Mouse (Mus musculus) midbrain, embryonic 14.5 days (tissue): Measurements from ENCODE around the gene Thtpa. TPM values are rescaled to one million over a fixed set of nuclear protein-coding genes. Genes with fewer than 3 reads are reported as not detected.
A peak's percentile ranks its signal among the peaks of the same experiment; 100 is the strongest.

Experiments used
- ATAC-seq: fragments of 200-750 bp; cut with Nextera tagmentation; 2 replicates; pipeline ENCODE4 v1.8.0; 2017; ENCODE audit warnings: moderate number of reproducible peaks, moderate library complexity; ENCODE audit not compliant: low FRiP score, low TSS enrichment
- DNase-seq: peaks from one replicate; pipeline ENCODE4 v3.0.0-alpha.2; 2015
- H3K27ac ChIP-seq: fragments of 300-500 bp; sonication (generic); replicated peaks from 2 replicates; pipeline ENCODE4 v1.5.1; 2014; ENCODE audit warnings: mild to moderate bottlenecking, low read depth, low read length, moderate library complexity
- H3K27me3 ChIP-seq: fragments of 300-500 bp; sonication (generic); 2 replicates; pipeline ENCODE4 v1.6.1; 2014; ENCODE audit warnings: low read length, control low read depth, mixed read lengths; ENCODE audit not compliant: control insufficient read depth, insufficient read depth
- H3K36me3 ChIP-seq: fragments of 300-500 bp; sonication (generic); 2 replicates; pipeline ENCODE4 v1.6.1; 2014; ENCODE audit warnings: low read length, control low read depth; ENCODE audit not compliant: control insufficient read depth, insufficient read depth
- H3K4me1 ChIP-seq: fragments of 300-500 bp; sonication (generic); 2 replicates; pipeline ENCODE4 v1.6.1; 2014; ENCODE audit warnings: mild to moderate bottlenecking, antibody characterized with exemption, low read length, control low read depth; ENCODE audit not compliant: control insufficient read depth, insufficient read depth
- H3K4me2 ChIP-seq: fragments of 300-500 bp; sonication (generic); 2 replicates; pipeline ENCODE4 v1.6.1; 2014; ENCODE audit warnings: mild to moderate bottlenecking, low read length, moderate library complexity
- H3K4me3 ChIP-seq: fragments of 300-500 bp; sonication (generic); replicated peaks from 2 replicates; pipeline ENCODE4 v1.5.1; 2014; ENCODE audit warnings: low read depth, low read length
- H3K9ac ChIP-seq: fragments of 300-500 bp; sonication (generic); replicated peaks from 2 replicates; pipeline ENCODE4 v1.6.1; 2014; ENCODE audit warnings: mild to moderate bottlenecking, low read length, moderate library complexity
- H3K9me3 ChIP-seq: fragments of 300-500 bp; sonication (generic); 2 replicates; pipeline ENCODE4 v1.6.1; 2016; ENCODE audit warnings: low read length, control low read depth, mixed read lengths; ENCODE audit not compliant: control insufficient read depth
- WGBS: fragments of 180-500 bp; shearing (Covaris S2); extraction: QIAGEN DNeasy Blood & Tissue Kit; methylation state at CpG from one replicate; pipeline ENCODE4 v1.1.7; 2014; 5-methylcytosine and 5-hydroxymethylcytosine counted together
- polyA plus RNA-seq: library from polyadenylated mRNA; unstranded; fragments of >200 nt; fragmentation: Nextera tagmentation; extraction: Ambion mirVana; gene quantifications from 2 replicates; pipeline ENCODE4 v1.2.1, GENCODE M21; 2014

Gene Thtpa
- polyA plus RNA-seq, 1 experiment from 2014 or later: 33.7 TPM

DNA sequence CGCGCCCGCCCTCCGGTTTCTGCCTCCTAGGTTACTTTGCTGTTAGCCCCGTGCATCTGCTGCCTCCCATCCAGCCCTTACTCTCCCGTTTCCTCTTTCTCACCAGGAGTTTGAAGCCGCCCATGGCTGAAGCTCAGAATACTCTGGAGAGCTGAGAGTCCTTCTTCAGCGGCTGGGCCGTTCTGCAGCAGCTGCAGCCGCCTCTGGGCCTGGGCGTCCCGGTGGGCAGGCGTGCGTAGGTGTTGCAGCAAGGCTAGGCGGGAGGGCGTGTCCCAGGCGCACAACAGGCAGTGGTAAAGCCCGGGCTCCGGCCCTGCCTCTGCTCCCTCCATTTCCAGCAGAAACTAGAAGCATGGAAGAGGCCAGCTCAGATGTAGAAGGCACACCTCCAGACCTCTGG is 22.8 kb upstream of the Thtpa start:
- 31% methylated on average over 19 of the region's 19 CpGs for WGBS
- Histone ChIP-seq H3K27me3 (no peaks in the 10 kb centered on the region), H3K27ac (no peak overlapping the region), H3K9me3 (no peaks in the 10 kb centered on the region), H3K4me3 (no peak overlapping the region), H3K4me2 (no peak overlapping the region), H3K9ac (no peak overlapping the region), H3K4me1 (peaks cover 3% of the 10 kb centered on the region; the same call in 1 of the 2 replicates), H3K36me3 (peaks cover 80% of the 10 kb centered on the region)
- DNase-seq (no peak), ATAC-seq (no peak)

DNA sequence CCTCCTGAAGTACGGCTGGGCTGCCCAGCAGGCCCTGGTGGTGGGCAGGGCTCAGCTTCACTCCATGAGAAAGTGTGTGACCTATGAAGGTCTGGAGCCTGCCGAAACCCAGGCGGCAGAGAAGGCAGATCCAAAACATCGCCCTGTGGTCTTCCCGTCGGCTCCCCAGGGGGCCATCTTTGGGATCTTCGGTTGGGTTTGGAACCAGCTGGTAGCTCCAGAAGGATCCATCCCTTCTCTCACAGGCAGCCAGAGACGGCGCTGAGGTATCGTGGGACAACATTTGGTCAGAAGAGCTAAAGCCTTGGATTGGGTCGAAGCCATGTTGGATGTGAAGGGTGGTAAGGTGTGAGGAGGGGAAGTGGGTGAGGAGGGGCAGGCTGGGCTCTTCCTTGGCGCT is 20.2 kb upstream of the Thtpa start:
- Histone ChIP-seq H3K4me2 (no peak overlapping the region), H3K27me3 (no peaks in the 10 kb centered on the region), H3K9me3 (no peaks in the 10 kb centered on the region), H3K4me3 (no peak overlapping the region), H3K36me3 (peaks cover 55% of the 10 kb centered on the region), H3K4me1 (peaks cover 26% of the 10 kb centered on the region), H3K9ac (no peak overlapping the region), H3K27ac (no peak overlapping the region)
- WGBS: 92% methylated on average over 12 of the region's 12 CpGs
- ATAC-seq: no peak
- DNase-seq: no peak

DNA sequence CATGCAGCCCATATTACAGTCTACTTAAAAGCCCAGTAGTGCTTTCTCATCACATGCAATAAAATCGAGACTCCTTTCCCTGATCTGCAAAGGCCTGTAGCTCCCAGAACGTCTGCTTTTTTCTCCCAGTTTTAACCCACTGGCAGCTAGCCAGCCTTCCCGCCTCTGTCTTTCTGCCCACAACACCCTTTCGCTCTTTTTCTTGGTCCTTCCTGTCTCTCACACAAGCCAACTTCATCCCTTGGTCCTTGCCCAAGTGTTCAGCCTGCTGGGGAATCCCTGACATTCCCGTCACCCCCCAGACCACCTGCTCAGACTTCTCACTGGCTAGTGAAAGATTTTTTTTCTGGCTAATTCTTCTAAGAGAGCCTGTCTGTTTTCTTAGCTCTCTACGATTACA is 18.4 kb upstream of the Thtpa start:
- Histone ChIP-seq H3K27me3 (no peaks in the 10 kb centered on the region), H3K27ac (peak overlapping the region; percentile 26), H3K36me3 (peaks cover 38% of the 10 kb centered on the region), H3K9me3 (no peaks in the 10 kb centered on the region), H3K4me2 (no peak overlapping the region), H3K9ac (no peak overlapping the region), H3K4me1 (peaks cover 31% of the 10 kb centered on the region), H3K4me3 (no peak overlapping the region)
- ATAC-seq: no peak
- 59% methylated on average over 6 of the region's 6 CpGs for WGBS
- DNase-seq: no peak

DNA sequence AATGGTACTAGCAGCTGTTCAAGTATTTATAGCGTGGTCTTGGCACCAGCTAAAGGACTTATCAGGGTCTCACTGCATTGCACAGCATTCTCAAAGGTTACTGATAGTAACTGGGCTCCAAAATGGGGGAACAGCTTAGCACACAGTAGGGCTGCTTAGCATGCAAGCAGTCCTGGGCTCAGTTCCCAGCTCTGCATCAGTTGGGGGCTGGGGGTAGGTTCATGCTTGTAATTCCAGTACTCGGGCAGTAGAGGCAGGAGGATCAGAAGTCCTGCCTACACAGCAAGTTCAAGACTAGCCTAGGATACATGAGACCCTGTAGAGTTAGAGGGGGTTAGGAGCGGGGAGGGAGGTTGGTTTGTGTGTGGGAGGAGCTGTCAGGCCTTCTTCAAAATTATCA is 17.6 kb upstream of the Thtpa start:
- Histone ChIP-seq H3K36me3 (peaks cover 34% of the 10 kb centered on the region), H3K4me1 (peaks cover 34% of the 10 kb centered on the region), H3K4me3 (no peak overlapping the region), H3K4me2 (no peak overlapping the region), H3K9ac (no peak overlapping the region), H3K9me3 (no peaks in the 10 kb centered on the region), H3K27ac (peak overlapping the region; percentile 91), H3K27me3 (no peaks in the 10 kb centered on the region)
- DNase-seq: no peak
- ATAC-seq: no peak
- WGBS: 70% methylated on average over 3 of the region's 3 CpGs

DNA sequence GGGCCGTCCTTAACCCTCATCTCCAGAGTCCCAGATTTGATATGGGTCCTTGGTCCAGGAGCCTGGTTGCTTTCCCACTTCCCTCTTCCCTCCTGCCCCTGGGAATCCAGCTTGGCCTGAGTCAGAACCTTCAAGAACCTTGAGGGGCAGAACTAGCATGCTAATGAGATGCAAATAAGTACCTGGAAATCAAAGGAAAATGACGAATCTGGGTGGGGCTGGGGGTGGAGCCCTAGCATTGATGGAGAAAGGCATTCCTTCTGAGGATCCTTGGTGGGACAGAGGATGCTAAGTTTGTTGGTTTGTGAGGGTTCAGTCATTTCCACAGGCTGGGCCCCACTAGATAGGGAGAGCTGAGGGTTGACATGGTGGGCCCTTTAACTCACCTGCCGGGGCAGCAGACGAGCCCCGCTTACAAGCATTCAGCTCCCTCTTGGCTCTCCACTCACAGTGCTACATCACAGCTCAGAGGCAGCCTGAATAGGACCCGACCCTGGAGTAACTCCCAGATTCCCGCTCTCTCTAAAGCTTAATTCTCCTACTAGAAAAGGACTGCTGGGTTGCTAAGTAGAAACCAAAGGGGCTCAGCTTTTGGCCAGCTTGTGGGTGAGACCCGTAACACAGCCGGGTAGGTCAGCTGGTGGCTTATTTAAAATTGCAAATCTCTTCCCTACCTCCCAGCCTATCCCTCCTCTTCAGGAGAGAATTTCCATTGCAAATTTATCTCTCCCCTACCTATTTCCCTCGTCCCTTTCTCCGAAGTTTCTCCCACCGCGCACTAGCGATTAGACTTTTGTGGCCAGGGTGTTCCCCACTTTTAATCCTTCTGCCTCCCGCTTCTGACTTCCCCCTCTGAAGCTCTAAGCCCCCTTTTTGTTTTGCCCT is 16.9 kb upstream of the Thtpa start:
- H3K9me3 ChIP-seq: no peaks in the 10 kb centered on the region
- peak overlapping the region; percentile 46 for H3K4me2 ChIP-seq
- peaks cover 34% of the 10 kb centered on the region for H3K4me1 ChIP-seq
- peak overlapping the region; percentile 40 for H3K9ac ChIP-seq
- 6% methylated on average over 15 of the region's 15 CpGs for WGBS
- ATAC-seq: peak; percentile 15; the same call in 1 of the 2 replicates
- peak; percentile 76 for DNase-seq
- no peaks in the 10 kb centered on the region for H3K27me3 ChIP-seq
- no peak overlapping the region for H3K4me3 ChIP-seq
- H3K36me3 ChIP-seq: peaks cover 27% of the 10 kb centered on the region
- peak overlapping the region; percentile 91 for H3K27ac ChIP-seq

DNA sequence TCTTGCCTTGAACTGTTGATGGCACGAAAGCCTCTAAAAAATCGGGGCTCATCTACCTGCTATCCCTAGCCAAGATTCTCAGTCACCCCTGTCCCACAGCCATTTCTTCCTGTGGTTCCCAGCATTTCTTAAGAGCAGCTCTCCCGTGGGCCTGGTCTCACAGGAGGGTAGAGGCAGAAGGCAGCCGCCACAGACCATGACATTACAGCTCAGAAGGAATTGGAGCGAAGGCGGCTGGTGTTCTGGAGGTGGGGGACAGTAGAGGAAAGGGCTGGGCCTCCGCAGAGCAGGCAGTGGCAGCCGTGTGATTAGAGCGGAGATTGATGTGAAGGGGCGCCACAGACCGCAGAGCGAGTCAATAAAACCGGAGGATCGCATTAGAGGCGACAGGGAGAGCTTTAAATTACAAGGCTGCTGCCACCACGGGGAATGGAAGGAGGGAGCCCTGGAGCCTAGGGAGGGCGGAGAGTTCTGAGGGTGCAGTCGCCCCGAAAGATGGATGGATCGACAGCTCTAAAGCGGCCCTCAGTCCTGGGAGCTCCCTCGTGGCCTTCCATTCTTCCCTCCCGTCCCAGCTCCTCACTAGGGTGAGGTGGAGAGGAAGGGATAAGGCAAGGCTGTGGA is 16.1 kb upstream of the Thtpa start:
- H3K4me2 ChIP-seq: peak overlapping the region; percentile 46
- ATAC-seq (peak; percentile 35; the same call in 1 of the 2 replicates), DNase-seq (peak; percentile 68)
- H3K27ac ChIP-seq: peak overlapping the region; percentile 91
- peak overlapping the region; percentile 40 for H3K9ac ChIP-seq
- peaks cover 34% of the 10 kb centered on the region for H3K4me1 ChIP-seq
- peaks cover 19% of the 10 kb centered on the region for H3K36me3 ChIP-seq
- H3K4me3 ChIP-seq: no peak overlapping the region
- H3K9me3 ChIP-seq: no peaks in the 10 kb centered on the region
- H3K27me3 ChIP-seq: no peaks in the 10 kb centered on the region
- 3% methylated on average over 23 of the region's 23 CpGs for WGBS

DNA sequence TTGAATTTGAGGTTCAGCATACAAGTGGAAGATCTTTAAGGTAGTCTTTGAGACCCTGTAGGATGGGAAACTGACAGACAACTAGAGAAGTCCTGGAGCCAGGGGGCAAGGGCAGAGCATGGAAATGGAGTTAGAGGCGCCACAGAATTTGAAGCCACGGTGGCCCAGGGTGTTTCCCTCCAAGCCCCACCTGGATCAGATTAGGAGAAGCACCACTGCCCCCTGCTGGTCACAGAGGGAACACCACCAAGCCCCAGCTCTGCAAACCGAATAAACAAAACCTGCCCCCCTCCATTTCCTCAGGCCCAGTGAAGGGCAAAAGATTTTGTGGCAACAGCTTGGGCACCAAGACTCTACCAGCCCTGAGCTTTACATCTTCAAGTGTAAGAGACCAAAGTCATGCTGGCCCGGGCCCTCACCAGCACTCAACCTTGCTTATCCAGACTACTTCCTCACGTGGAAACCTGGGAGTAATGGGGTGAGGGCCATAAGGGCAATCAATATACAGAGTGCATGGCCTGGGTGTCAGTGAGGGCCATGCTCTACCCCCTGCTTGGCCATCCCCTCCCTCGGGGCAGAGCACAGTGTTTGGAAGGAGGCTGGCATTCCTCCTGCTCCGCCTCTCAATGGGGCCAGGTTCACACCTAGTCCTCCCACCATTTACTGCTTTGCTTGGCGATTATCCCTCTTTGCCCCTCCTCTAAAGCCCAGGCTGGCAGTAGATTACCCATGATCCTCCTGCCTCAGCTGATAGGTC is 15.2 kb upstream of the Thtpa start:
- Histone ChIP-seq H3K4me3 (no peak overlapping the region), H3K27ac (peak overlapping the region; percentile 91), H3K27me3 (no peaks in the 10 kb centered on the region), H3K4me1 (peaks cover 38% of the 10 kb centered on the region), H3K4me2 (peak overlapping the region; percentile 46), H3K9ac (peak overlapping the region; percentile 40), H3K36me3 (peaks cover 14% of the 10 kb centered on the region), H3K9me3 (no peaks in the 10 kb centered on the region)
- ATAC-seq (peak; percentile 26; the same call in 1 of the 2 replicates), DNase-seq (peak; percentile 90)
- 20% methylated on average over 8 of the region's 8 CpGs for WGBS

DNA sequence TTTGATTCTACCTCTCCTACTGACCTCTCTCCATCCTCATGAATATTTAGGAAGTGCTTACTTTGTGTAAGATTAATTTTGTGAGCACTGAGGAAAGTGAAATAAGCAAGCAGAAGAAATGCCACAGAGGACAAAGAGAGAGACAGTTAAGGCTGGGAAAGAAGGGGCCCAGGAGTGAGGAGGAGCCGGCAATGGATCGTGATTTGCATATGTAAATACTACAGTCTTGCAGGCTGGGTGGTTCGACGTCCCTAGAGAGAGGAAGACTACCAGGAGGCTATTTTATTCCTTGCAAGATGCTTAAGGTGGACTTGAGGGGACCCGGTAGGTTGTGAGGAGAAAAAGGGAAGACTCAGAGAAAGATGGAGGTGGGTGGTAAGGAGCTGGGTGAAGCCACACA is 13.5 kb upstream of the Thtpa start:
- ATAC-seq (no peak), DNase-seq (no peak)
- Histone ChIP-seq H3K4me3 (no peak overlapping the region), H3K9ac (no peak overlapping the region), H3K27ac (no peak overlapping the region), H3K27me3 (no peaks in the 10 kb centered on the region), H3K4me1 (peaks cover 44% of the 10 kb centered on the region), H3K4me2 (no peak overlapping the region), H3K9me3 (no peaks in the 10 kb centered on the region), H3K36me3 (peaks cover 8% of the 10 kb centered on the region)
- WGBS: 22% methylated on average over 5 of the region's 5 CpGs
